Comparison of ENCODE assay signal across 8 mouse cellular contexts in the genomic region with DNA sequence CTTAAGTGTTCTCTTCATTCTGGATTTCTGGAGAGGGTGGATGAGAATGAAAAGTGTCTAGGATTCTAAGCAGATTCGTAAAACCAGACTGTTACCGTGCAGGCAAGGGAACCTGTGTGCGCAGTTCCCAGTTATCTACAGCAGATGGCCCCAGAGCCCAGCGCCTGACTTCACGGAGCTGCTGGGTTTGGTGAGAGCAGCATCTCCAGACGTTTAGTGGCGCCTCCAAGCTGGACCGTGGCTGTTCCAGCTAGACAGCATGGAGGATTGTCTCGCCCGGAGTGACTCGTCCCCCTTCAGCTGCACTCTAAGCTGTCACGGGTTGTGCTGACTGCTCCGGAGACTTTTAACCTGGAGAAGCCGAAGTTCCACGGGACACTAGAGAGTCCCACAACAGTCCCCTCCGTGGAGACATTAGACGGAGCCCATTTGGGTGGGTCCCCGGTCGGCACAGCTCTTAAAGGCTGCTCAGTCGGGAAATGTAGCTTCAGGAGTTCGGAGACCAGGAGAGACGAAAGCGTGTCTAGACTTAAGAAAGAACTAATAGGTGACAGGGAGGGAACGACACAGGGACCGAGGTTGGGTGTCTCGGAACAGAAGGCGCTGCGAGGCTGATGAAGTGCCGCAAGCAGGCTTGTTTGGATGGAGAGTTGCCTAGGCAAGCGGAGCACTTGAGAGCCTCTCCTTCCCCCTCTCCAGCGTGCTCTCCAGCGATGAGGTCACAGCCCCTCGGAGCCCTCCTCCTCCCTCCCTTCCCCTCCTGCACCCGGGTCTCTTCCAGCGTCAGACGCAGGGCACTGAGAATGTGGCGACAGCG. TPM values are rescaled to one million over a fixed set of nuclear protein-coding genes. Genes with fewer than 3 reads are reported as not detected.
DNase-seq lines count a peak whose midpoint lies in the region; ATAC-seq and TF ChIP-seq lines count a peak whose summit lies in the region.

No protein-coding gene starts in this region.

- peak overlapping the region; percentile 45 for H3K4me3 ChIP-seq in embryonic facial prominence, embryonic 11.5 days (ENCODE audit: low read depth, low read length)
- peak overlapping the region; percentile 36 for H3K4me3 ChIP-seq in kidney, adult 2 months (ENCODE audit: insufficient read depth, low read depth, low read length)
- H3K4me3 ChIP-seq in limb, embryonic 11.5 days (ENCODE audit: low read depth, low read length) = peak overlapping the region; percentile 43
- peak overlapping the region; percentile 51 for H3K4me3 ChIP-seq in midbrain, embryonic 12.5 days
- H3K4me3 ChIP-seq in small intestine, adult 2 months (ENCODE audit: low read depth, low read length) = peak overlapping the region; percentile 36

- peak overlapping the region; percentile 43 for H3K9ac ChIP-seq in embryonic facial prominence, embryonic 11.5 days (replicated peaks; ENCODE audit: low read length)
- H3K9ac ChIP-seq in limb, embryonic 11.5 days (ENCODE audit: low read length) = no peak overlapping the region; the same call in 1 of the 2 replicates
- H3K9ac ChIP-seq in midbrain, embryonic 12.5 days (replicated peaks) = peak overlapping the region; percentile 53

- peak; percentile 50 for DNase-seq in 416B (ENCODE audit: low read depth)
- DNase-seq in adrenal gland, postnatal 10 days = peak; percentile 82
- peak; percentile 87 for DNase-seq in embryonic facial prominence, embryonic 11.5 days (ENCODE audit: low spot score)
- DNase-seq in heart, adult 18-20 months = peak; percentile 35 to 60
- peak; percentile 76 for DNase-seq in kidney, adult 2 months
- DNase-seq in limb, embryonic 11.5 days (ENCODE audit: low spot score) = peak; percentile 87

- WGBS in embryonic facial prominence, embryonic 11.5 days = under 1% methylated on average over 38 of the region's 38 CpGs
- 1% methylated on average over 38 of the region's 38 CpGs for WGBS in kidney, adult 2 months
- WGBS in limb, embryonic 11.5 days = under 1% methylated on average over 38 of the region's 38 CpGs
- WGBS in midbrain, embryonic 12.5 days = 1% methylated on average over 37 of the region's 38 CpGs
- WGBS in small intestine, adult 2 months = under 1% methylated on average over 38 of the region's 38 CpGs

- H3K36me3 ChIP-seq in embryonic facial prominence, embryonic 11.5 days (replicated peaks; ENCODE audit: control insufficient read depth, insufficient read depth, low read depth, low read length) = no peaks in the 10 kb centered on the region
- no peaks in the 10 kb centered on the region for H3K36me3 ChIP-seq in kidney, adult 2 months (ENCODE audit: control insufficient read depth, insufficient read depth, low read length)
- no peaks in the 10 kb centered on the region for H3K36me3 ChIP-seq in limb, embryonic 11.5 days (ENCODE audit: control insufficient read depth, insufficient read depth, low read length)
- H3K36me3 ChIP-seq in midbrain, embryonic 12.5 days = no peaks in the 10 kb centered on the region
- no peaks in the 10 kb centered on the region for H3K36me3 ChIP-seq in small intestine, adult 2 months (ENCODE audit: control insufficient read depth, insufficient read depth, low read length)

- TF ChIP-seq CTCF in kidney, adult 2 months (conservative IDR thresholded peaks at IDR 0.05; ENCODE audit: insufficient read depth, insufficient read length, low read depth, low read length) = peak; percentile 85
- TF ChIP-seq CTCF in small intestine, adult 2 months (IDR thresholded peaks at IDR 0.05; ENCODE audit: extremely low read depth, insufficient read length, insufficient replicate concordance, low read depth, low read length) = peak; percentile 60

- peak overlapping the region; percentile 81 for H3K4me2 ChIP-seq in embryonic facial prominence, embryonic 11.5 days (ENCODE audit: low read depth, low read length)
- H3K4me2 ChIP-seq in limb, embryonic 11.5 days (ENCODE audit: low read depth, severe bottlenecking) = peak overlapping the region; percentile 73
- H3K4me2 ChIP-seq in midbrain, embryonic 12.5 days (replicated peaks) = peak overlapping the region; percentile 88

- H3K27ac ChIP-seq in embryonic facial prominence, embryonic 11.5 days (replicated peaks; ENCODE audit: low read depth, low read length) = no peak overlapping the region
- no peak overlapping the region for H3K27ac ChIP-seq in kidney, adult 2 months (ENCODE audit: insufficient read depth, low read depth, low read length)
- no peak overlapping the region for H3K27ac ChIP-seq in limb, embryonic 11.5 days (replicated peaks; ENCODE audit: low read depth, low read length)
- H3K27ac ChIP-seq in midbrain, embryonic 12.5 days (replicated peaks) = no peak overlapping the region
- H3K27ac ChIP-seq in small intestine, adult 2 months (ENCODE audit: insufficient read depth, low read depth, low read length) = no peak overlapping the region

- peak; percentile 91 for ATAC-seq in embryonic facial prominence, embryonic 11.5 days (replicated peaks; ENCODE audit: insufficient number of reproducible peaks, low FRiP score, low TSS enrichment, low read depth)
- peak; percentile 86 for ATAC-seq in limb, embryonic 11.5 days (ENCODE audit: insufficient number of reproducible peaks, low FRiP score, low TSS enrichment, low read depth)
- peak; percentile 93 for ATAC-seq in midbrain, embryonic 12.5 days (ENCODE audit: low FRiP score, low read depth)

- no peak for TF ChIP-seq POLR2A in kidney, adult 2 months (IDR thresholded peaks at IDR 0.05; ENCODE audit: low read depth, low read length)
- no peak for TF ChIP-seq POLR2A in small intestine, adult 2 months (IDR thresholded peaks at IDR 0.05; ENCODE audit: low read depth, low read length)

- H3K27me3 ChIP-seq in embryonic facial prominence, embryonic 11.5 days (ENCODE audit: control insufficient read depth, insufficient read depth, low read length) = no peaks in the 10 kb centered on the region
- H3K27me3 ChIP-seq in kidney, adult 2 months (replicated peaks; ENCODE audit: control insufficient read depth, insufficient read depth, low read length) = no peaks in the 10 kb centered on the region
- H3K27me3 ChIP-seq in limb, embryonic 11.5 days (ENCODE audit: control insufficient read depth, insufficient read depth, low read length) = peaks cover 9% of the 10 kb centered on the region
- H3K27me3 ChIP-seq in midbrain, embryonic 12.5 days = peaks cover 39% of the 10 kb centered on the region
- peaks cover 8% of the 10 kb centered on the region; the same call in 1 of the 2 replicates for H3K27me3 ChIP-seq in small intestine, adult 2 months (ENCODE audit: control insufficient read depth, insufficient read depth, low read length)

- H3K9me3 ChIP-seq in embryonic facial prominence, embryonic 11.5 days (replicated peaks; ENCODE audit: control insufficient read depth, low read length) = no peaks in the 10 kb centered on the region
- no peaks in the 10 kb centered on the region for H3K9me3 ChIP-seq in limb, embryonic 11.5 days (ENCODE audit: control insufficient read depth, low read length)
- no peaks in the 10 kb centered on the region for H3K9me3 ChIP-seq in midbrain, embryonic 12.5 days

- H3K4me1 ChIP-seq in embryonic facial prominence, embryonic 11.5 days (ENCODE audit: control insufficient read depth, insufficient read depth, low read length) = no peaks in the 10 kb centered on the region
- no peaks in the 10 kb centered on the region for H3K4me1 ChIP-seq in kidney, adult 2 months (ENCODE audit: control insufficient read depth, insufficient read depth, low read length)
- no peaks in the 10 kb centered on the region for H3K4me1 ChIP-seq in limb, embryonic 11.5 days (ENCODE audit: control insufficient read depth, insufficient read depth, low read length)
- H3K4me1 ChIP-seq in midbrain, embryonic 12.5 days = peaks cover 5% of the 10 kb centered on the region; the same call in 1 of the 2 replicates
- H3K4me1 ChIP-seq in small intestine, adult 2 months (ENCODE audit: control insufficient read depth, insufficient read depth, insufficient read length, low read length) = no peaks in the 10 kb centered on the region

RNA-seq across cellular contexts. Expression of gene Tshr, which starts 16.1 kb away (rescaled TPM):
- total RNA-seq in adrenal gland, postnatal 10 days (2021) = 1 to 10 TPM; 1.8 to 2.6 TPM
- polyA plus RNA-seq in embryonic facial prominence, embryonic 11.5 days (2014; fragmentation: Nextera tagmentation; extraction: Ambion mirVana) = 0.20 and 0.49 TPM in 2 replicates
- under 1 TPM; 0.32 to 0.72 TPM for total RNA-seq in heart, adult 18-20 months (2021)
- polyA plus RNA-seq in kidney, adult 2 months (2012; rRNA removed) = 1.4 and 2.5 TPM in 2 replicates
- 0.13 and 0.20 TPM in 2 replicates for polyA plus RNA-seq in limb, embryonic 11.5 days (2014; fragmentation: Nextera tagmentation; extraction: Ambion mirVana)
- 0.10 and 0.18 TPM in 2 replicates for polyA plus RNA-seq in midbrain, embryonic 12.5 days (2016; fragmentation: Nextera tagmentation; extraction: Ambion mirVana)
- 0.42 TPM in 1 of 2 replicates, not detected in the other for polyA plus RNA-seq in small intestine, adult 2 months (2012; rRNA removed)

RNA-seq across cellular contexts. Expression of gene Cep128, which starts 16.2 kb away (rescaled TPM):
- 1 to 10 TPM; 4.5 to 8.7 TPM for total RNA-seq in adrenal gland, postnatal 10 days (2021)
- polyA plus RNA-seq in embryonic facial prominence, embryonic 11.5 days (2014; fragmentation: Nextera tagmentation; extraction: Ambion mirVana) = 10.7 and 10.8 TPM in 2 replicates
- total RNA-seq in heart, adult 18-20 months (2021) = 10 to 100 TPM; 12.1 to 13.5 TPM
- polyA plus RNA-seq in kidney, adult 2 months (2012; rRNA removed) = 1.6 and 2.4 TPM in 2 replicates
- polyA plus RNA-seq in limb, embryonic 11.5 days (2014; fragmentation: Nextera tagmentation; extraction: Ambion mirVana) = 10.1 and 10.6 TPM in 2 replicates
- 8.5 and 10.1 TPM in 2 replicates for polyA plus RNA-seq in midbrain, embryonic 12.5 days (2016; fragmentation: Nextera tagmentation; extraction: Ambion mirVana)
- polyA plus RNA-seq in small intestine, adult 2 months (2012; rRNA removed) = 0.37 and 0.95 TPM in 2 replicates
